Mouse (Mus musculus): ENCODE measurements around the gene Larp1b. TPM values are rescaled to one million over a fixed set of nuclear protein-coding genes. Genes with fewer than 3 reads are reported as not detected.
"Not testable (repeated sequence)": the region's sequence is repeated elsewhere in the genome, so short reads cannot be mapped to it uniquely, and the experiment has no call there.

The Larp1b gene
- 10 to 100 TPM; 27.4 to 35.7 TPM for total RNA-seq (2021)
- long read RNA-seq, experiment 1, transcript Larp1b-202 (10 exons, 2,497 nt), result major isoform, 15 of 59 reads
- long read RNA-seq, experiment 1, partial matches to known transcripts, result 36 of 59 reads
- long read RNA-seq, experiment 1, other reads (novel, unspliced or antisense), result 8 of 59 reads
- long read RNA-seq, experiment 2, transcript Larp1b-202 (10 exons, 2,497 nt), result major isoform, 9 of 11 reads
- long read RNA-seq, experiment 2, partial matches to known transcripts, result 1 of 11 reads
- long read RNA-seq, experiment 2, other reads (novel, unspliced or antisense), result 1 of 11 reads

DNA sequence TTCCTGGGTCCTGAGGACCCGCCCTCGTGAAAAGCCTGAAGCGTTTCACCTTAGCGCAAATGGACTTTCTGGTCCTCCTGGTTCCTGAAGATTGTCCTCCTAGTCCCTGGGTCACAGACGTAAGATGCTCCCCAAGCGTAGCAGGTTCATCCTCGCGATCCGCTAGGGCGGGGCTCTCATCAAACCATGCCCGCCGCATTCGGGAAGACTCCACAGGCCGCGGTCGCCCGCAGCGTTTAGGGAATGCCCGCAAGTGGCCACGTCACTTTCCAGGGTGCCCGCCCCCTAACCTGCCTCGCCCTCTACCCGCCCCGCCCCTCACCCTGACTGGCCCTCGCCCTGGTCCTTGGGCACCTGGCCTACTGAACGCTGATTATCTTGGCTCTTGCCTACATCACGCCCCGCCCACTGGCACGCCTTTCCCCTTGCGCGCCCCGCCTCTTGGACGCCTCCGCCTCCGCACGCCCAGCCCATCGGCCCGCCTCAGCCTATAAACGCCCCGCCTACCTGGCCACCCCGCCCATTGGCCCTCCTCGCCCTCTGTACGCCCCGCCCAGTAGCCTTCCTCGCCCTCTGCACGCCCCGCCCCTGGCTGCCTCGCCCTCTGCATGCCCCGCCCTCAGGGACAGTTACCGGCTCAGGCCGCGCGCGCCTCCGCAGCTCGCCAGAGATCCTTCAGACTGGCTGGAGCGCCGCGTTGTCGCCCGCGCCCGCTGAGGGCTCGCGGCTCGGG is at the start of gene Larp1b:
TSS of gene Larp1b (plus strand) at position 659 of the 733 bp plus-strand sequence.
- peak; percentile 100 for DNase-seq

DNA sequence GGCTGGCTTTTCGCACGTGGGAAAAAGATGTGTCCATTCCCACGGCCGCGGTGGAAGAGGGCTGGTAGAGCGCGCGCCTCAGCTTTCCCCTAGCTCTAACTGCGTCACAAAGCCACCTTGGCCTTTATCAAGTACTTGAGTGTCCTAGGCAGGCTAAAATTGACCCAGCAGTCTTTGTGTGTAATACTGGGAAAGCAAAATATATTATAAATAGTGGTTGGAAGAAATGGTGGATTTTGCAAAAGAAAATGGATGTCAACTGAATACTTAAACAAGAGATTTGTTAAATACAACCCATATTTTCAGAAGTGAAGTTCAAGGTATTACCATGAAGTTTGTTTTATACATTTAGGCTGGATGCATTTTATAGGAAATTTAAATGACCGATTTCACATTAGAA is 47.2 kb upstream of the Larp1b start, which contains the start of gene 1700034I23Rik:
TSS of gene 1700034I23Rik (minus strand) at position 101 of the 400 bp plus-strand sequence.
- not testable (repeated sequence) for DNase-seq

DNA sequence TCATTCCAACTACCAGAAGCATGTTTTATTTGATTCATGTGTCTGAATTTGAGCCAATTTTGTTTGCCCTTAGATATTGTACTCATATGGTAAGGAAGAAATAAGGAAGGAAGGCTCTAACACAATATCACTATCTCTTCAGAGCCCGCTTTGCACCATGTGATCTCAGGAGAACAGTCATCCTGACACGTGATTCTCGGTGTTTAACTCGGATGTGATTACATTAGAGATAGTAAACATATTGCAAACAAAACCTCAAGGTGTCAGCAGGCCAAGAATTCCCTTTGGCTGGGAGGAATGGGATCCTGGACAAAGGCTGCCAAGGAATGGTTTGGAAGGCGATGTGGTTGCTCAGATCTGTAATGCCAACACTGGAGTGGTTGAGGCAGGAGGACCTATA is 11.4 kb upstream of the Larp1b start:
- no peak for DNase-seq

GRCm38 (mm10) chr3:40938592-40938991 is 11.0 kb upstream of the Larp1b start:
- DNase-seq, result no peak

DNA sequence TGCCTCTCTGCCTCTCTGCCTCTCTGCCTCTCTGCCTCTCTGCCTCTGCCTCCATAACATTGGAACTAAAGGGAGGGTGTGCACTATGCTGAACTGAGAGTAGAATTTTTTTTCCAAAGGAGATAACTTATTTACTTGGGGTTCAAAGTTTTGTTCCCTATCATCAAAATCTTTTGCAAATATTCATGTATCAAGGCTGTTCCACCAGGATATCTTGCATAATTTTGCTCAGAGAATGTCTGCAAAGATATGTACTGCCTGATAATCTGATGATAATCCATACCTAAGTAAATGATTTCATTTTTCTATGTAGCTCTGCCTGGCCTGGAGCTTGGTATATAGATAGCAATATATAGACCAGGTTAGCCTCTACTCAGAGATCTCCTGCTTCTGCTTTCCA is 10.6 kb upstream of the Larp1b start:
- DNase-seq, result no peak

GRCm38 (mm10) chr3:40949903-40950600 is 424 bp downstream of the Larp1b start:
- DNase-seq, result peak; percentile 69 to 77

- DNase-seq, result peak; percentile 69 to 72
Observed at GRCm38 (mm10) chr3:40950601-40951201, 1.1 kb downstream of the Larp1b start.

DNA sequence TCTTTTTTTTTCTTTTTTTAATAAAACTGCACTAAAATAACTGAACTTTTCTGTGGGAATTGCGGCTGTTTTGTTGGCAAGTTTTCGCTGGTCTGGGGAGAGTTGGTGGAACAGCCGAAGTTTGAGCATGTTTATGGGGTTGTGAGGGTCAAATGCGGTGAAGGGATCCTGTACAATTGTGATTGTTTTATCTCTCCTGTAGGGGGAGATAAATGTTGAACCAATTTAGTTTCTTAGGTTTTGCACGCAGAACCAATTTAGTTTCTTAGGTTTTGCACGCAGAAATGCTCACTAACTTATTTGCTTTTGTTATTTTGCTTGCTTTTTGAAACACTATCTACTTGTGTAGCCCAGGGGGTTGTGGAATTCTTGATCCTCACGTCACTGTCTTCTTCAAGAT is 1.7 kb downstream of the Larp1b start:
- peak in 1 of 2 experiments; percentile 12 for DNase-seq

DNA sequence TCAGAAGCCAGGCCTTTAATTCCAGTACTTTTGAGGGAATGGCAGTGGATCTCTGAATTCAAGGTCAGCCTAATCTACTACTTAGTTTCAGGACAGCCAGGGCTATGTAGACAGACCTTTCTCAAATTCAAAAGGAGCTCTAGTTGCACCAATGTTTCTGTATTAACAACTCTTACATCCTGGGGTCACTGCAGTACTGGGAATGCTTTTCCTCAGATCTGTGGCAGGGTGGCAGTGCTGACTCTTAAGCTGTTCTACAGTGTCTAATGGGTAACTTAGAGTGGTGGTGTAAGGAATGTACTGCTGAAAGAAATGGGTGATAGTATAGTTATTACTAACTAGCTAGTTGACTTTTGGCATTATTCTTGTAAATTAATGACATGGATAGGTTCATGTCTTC is 3.0 kb downstream of the Larp1b start:
- no peak for DNase-seq

GRCm38 (mm10) chr3:40954792-40955191 is 5.2 kb downstream of the Larp1b start:
- DNase-seq, result no peak

- DNase-seq, result peak in 1 of 2 experiments; percentile 3
Observed at GRCm38 (mm10) chr3:40958831-40959230, 9.2 kb downstream of the Larp1b start.

GRCm38 (mm10) chr3:40980758-40981157 is 31.1 kb downstream of the Larp1b start:
- DNase-seq, result no peak

DNA sequence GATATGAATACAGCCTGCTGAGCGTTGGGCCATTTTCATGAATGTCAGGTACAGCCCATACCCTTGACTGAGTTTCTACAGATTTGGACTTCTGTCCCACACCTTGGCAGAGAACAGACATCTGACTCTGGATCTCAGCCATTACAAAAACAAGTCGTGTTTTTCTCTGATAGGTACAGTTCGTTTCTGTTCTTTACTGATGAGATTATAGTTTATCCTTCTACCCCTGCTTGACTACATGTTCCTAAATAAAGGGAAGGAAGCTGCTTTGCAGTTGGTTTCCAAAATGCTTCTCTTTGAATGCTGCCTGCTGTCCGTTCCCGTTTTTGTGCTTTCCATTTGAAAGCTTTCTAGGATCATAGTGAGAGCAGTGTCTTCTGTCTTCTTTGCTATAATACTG is 37.9 kb downstream of the Larp1b start:
- no peak for DNase-seq

- peak in 1 of 2 experiments; percentile 5 for DNase-seq
Observed at GRCm38 (mm10) chr3:40988722-40989121, 39.1 kb downstream of the Larp1b start.

- DNase-seq, result no peak
Observed at GRCm38 (mm10) chr3:40991541-40991940, 41.9 kb downstream of the Larp1b start.

DNA sequence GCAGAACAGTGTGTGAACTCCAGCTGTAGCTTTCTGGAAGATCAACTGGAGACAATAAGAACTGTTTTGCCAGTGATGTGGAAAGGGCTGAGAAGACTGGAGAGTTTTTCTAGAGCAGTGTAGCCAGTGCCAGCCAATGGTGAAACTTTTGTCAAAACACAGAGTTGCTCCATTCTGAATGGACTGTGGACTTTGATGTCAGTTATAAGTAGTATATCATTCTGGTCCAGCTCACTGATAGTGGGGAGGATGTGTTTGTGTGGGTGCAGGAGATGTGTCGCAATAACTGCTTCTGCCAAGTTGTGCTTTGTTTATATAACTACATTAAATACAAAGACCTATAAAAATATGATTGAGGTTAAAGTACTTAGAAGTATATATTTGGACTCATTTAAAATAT is 45.5 kb downstream of the Larp1b start:
- DNase-seq, result peak in 1 of 2 experiments; percentile 4

DNA sequence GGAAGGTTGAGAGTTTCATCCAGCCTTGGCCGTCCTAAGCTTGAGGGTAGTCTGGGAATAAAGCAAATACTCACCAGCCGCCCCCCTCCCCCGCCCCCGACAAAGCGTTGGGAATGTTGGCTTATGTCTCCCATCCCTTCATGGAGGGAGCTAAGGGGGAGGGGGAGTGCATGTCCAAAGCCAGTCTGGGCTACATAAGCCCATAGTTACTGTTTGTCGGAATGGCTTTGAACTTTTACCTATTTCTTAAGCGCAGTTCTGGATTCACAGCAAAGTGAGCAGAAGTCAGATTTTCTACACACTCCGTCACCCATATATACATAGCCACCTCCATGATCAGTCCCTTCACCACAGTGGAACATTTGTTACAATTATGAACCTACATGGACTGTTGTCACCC is 59.7 kb downstream of the Larp1b start:
- no peak for DNase-seq

- DNase-seq, result no peak
Observed at GRCm38 (mm10) chr3:41009990-41010389, 60.4 kb downstream of the Larp1b start.

- DNase-seq, result no peak
Observed at GRCm38 (mm10) chr3:41010701-41011100, 61.1 kb downstream of the Larp1b start.

GRCm38 (mm10) chr3:41012451-41012850 is 62.8 kb downstream of the Larp1b start:
- DNase-seq, result no peak

DNA sequence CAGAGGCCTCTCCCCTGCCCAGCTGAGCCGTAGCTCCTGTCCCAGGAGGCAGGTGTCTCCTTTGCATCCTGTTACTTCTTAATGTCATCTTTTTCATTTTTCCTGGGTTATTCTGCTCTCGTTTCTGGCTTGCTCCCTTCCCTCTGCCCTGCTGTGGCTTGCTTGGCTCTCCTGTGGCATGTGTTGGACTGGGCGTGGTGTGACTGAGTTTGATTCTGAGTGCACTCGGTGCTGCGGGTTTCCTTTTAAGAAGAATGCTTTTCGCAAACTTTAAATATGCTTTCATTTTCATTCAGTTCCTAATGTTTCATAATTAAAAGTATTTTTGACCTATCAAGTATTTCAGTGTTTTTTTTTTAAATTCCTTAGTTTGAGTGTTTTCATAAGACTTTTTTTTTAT is 65.3 kb downstream of the Larp1b start:
- DNase-seq, result no peak

- DNase-seq, result no peak
Observed at GRCm38 (mm10) chr3:41018022-41018608, 68.5 kb downstream of the Larp1b start.
